Mouse (Mus musculus) MEL (cell line): ENCODE measurements around the gene Bcan. TPM values are rescaled to one million over a fixed set of nuclear protein-coding genes. Genes with fewer than 3 reads are reported as not detected.

Experiments used
- DNase-seq: peaks from one replicate; pipeline ENCODE4 v3.0.0; 2011; ENCODE audit warnings: low read depth, low spot score
- H3K27ac ChIP-seq: 2 replicates; pipeline ENCODE4 v1.5.1; 2012; ENCODE audit warnings: low read depth, mild to moderate bottlenecking, control low read depth, low read length, moderate library complexity; ENCODE audit not compliant: control insufficient read depth
- H3K27me3 ChIP-seq, 2 experiments: fragments of 150-350 bp in 1 of 2; sonication (generic) in 1 of 2; 2 replicates each; pipeline ENCODE4 v1.6.1; 2012; ENCODE audit warnings: low read length in 2 of 2, mild to moderate bottlenecking in 2 of 2, improper control_type of control experiment in 1 of 2, moderate library complexity in 1 of 2; ENCODE audit not compliant: insufficient read depth in 2 of 2, control insufficient read depth in 1 of 2
- H3K36me3 ChIP-seq, 2 experiments: 2 replicates each; pipeline ENCODE4 v1.6.1; 2012 to 2014; ENCODE audit warnings: low read length in 2 of 2, improper control_type of control experiment in 1 of 2, inconsistent platforms in 1 of 2, mild to moderate bottlenecking in 1 of 2; ENCODE audit not compliant: insufficient read depth in 2 of 2, control insufficient read depth in 1 of 2
- H3K4me1 ChIP-seq, 2 experiments: fragments of 150-350 bp in 1 of 2; sonication (generic) in 1 of 2; 2 replicates each; pipeline ENCODE4 v1.6.1; 2012; ENCODE audit warnings: low read length in 2 of 2, improper control_type of control experiment in 1 of 2, mild to moderate bottlenecking in 1 of 2; ENCODE audit not compliant: insufficient read depth in 2 of 2, control insufficient read depth in 1 of 2
- H3K4me3 ChIP-seq, 2 experiments: fragments of 150-350 bp in 1 of 2; sonication (generic) in 1 of 2; 2 replicates each; pipeline ENCODE4 v1.5.1; 2012; ENCODE audit warnings: low read depth in 2 of 2, low read length in 2 of 2, mild to moderate bottlenecking in 2 of 2, moderate library complexity in 2 of 2, control low read depth in 1 of 2, improper control_type of control experiment in 1 of 2; ENCODE audit not compliant: control insufficient read depth in 1 of 2, insufficient read depth in 1 of 2
- H3K79me2 ChIP-seq: 2 replicates; pipeline ENCODE4 v1.6.1; 2012; ENCODE audit warnings: mild to moderate bottlenecking, low read length, moderate library complexity; ENCODE audit not compliant: control insufficient read depth, poor library complexity, insufficient read depth
- H3K9ac ChIP-seq: 2 replicates; pipeline ENCODE4 v1.6.1; 2012; ENCODE audit warnings: low read depth, mild to moderate bottlenecking, control low read depth, low read length, moderate library complexity; ENCODE audit not compliant: control insufficient read depth, poor library complexity, severe bottlenecking
- H3K9me3 ChIP-seq: fragments of 150-350 bp; sonication (generic); replicated peaks from 2 replicates; pipeline ENCODE4 v1.6.1; 2012; ENCODE audit warnings: mild to moderate bottlenecking, low read length, improper control_type of control experiment, moderate library complexity; ENCODE audit not compliant: insufficient read depth
- BHLHE40 ChIP-seq: IDR thresholded peaks from 2 replicates; pipeline ENCODE4 v1.6.1; 2012; ENCODE audit warnings: low read depth, mild to moderate bottlenecking, inconsistent platforms, low read length, improper control_type of control experiment, borderline replicate concordance
- CHD2 ChIP-seq: IDR thresholded peaks from 2 replicates; pipeline ENCODE4 v1.6.1; 2011; ENCODE audit warnings: low read length, improper control_type of control experiment
- CTCF ChIP-seq, 3 experiments: IDR thresholded peaks in 2 of 3; conservative IDR thresholded peaks in 1 of 3; 2 replicates each; pipeline ENCODE4 v1.5.1; 2011 to 2012; ENCODE audit warnings: low read length in 3 of 3, low read depth in 2 of 3, mild to moderate bottlenecking in 2 of 3, improper control_type of control experiment in 1 of 3, inconsistent platforms in 1 of 3, mixed read lengths in 1 of 3, moderate library complexity in 1 of 3; ENCODE audit not compliant: control insufficient read depth in 1 of 3, insufficient read depth in 1 of 3, poor library complexity in 1 of 3, severe bottlenecking in 1 of 3
- E2F4 ChIP-seq: IDR thresholded peaks from 2 replicates; pipeline ENCODE4 v1.6.1; 2011; ENCODE audit warnings: low read depth, low read length, improper control_type of control experiment, borderline replicate concordance
- ELF1 ChIP-seq: IDR thresholded peaks from 2 replicates; pipeline ENCODE4 v1.6.1; 2014; ENCODE audit warnings: low read depth, mild to moderate bottlenecking, inconsistent platforms, low read length, improper control_type of control experiment, moderate library complexity
- ETS1 ChIP-seq: IDR thresholded peaks from 2 replicates; pipeline ENCODE4 v1.6.1; 2012; ENCODE audit warnings: low read depth, mild to moderate bottlenecking, inconsistent platforms, low read length, improper control_type of control experiment, moderate library complexity
- GABPA ChIP-seq: IDR thresholded peaks from 2 replicates; pipeline ENCODE4 v1.6.1; 2012; ENCODE audit warnings: low read depth, mild to moderate bottlenecking, inconsistent platforms, low read length, improper control_type of control experiment, moderate library complexity
- HCFC1 ChIP-seq: IDR thresholded peaks from 2 replicates; pipeline ENCODE4 v1.6.1; 2012; ENCODE audit warnings: low read depth, mild to moderate bottlenecking, inconsistent platforms, low read length, improper control_type of control experiment, moderate library complexity
- JUND ChIP-seq: IDR thresholded peaks from 2 replicates; pipeline ENCODE4 v1.6.1; 2011; ENCODE audit warnings: low read depth, mild to moderate bottlenecking, improper control_type of control experiment, low read length
- KAT2A ChIP-seq: conservative IDR thresholded peaks from 2 replicates; pipeline ENCODE4 v1.6.1; 2012; ENCODE audit warnings: low read depth, low read length, improper control_type of control experiment, inconsistent platforms
- MAX ChIP-seq: IDR thresholded peaks from 2 replicates; pipeline ENCODE4 v1.6.1; 2011; ENCODE audit warnings: low read length, improper control_type of control experiment
- MAZ ChIP-seq: IDR thresholded peaks from 2 replicates; pipeline ENCODE4 v1.6.1; 2012; ENCODE audit warnings: low read depth, mild to moderate bottlenecking, inconsistent platforms, low read length, improper control_type of control experiment
- MYB ChIP-seq: IDR thresholded peaks from 2 replicates; pipeline ENCODE4 v1.6.1; 2011; ENCODE audit warnings: mild to moderate bottlenecking, low read depth, low read length, improper control_type of control experiment
- POLR2A ChIP-seq, 2 experiments: IDR thresholded peaks; 2 replicates each; pipeline ENCODE4 v1.6.1; 2011 to 2012; ENCODE audit warnings: low read length in 2 of 2, mild to moderate bottlenecking in 2 of 2, control low read depth in 1 of 2, improper control_type of control experiment in 1 of 2, low read depth in 1 of 2, moderate library complexity in 1 of 2; ENCODE audit not compliant: control insufficient read depth in 1 of 2, insufficient read depth in 1 of 2, poor library complexity in 1 of 2
- RCOR1 ChIP-seq: IDR thresholded peaks from 2 replicates; pipeline ENCODE4 v1.6.1; 2012; ENCODE audit warnings: low read depth, mild to moderate bottlenecking, inconsistent platforms, low read length, improper control_type of control experiment
- SMC3 ChIP-seq: IDR thresholded peaks from 2 replicates; pipeline ENCODE4 v1.6.1; 2011; ENCODE audit warnings: low read depth, low read length, improper control_type of control experiment
- TAL1 ChIP-seq: IDR thresholded peaks from 2 replicates; pipeline ENCODE4 v1.6.1; 2012; ENCODE audit warnings: mild to moderate bottlenecking, inconsistent platforms, low read length, moderate library complexity, mixed read lengths
- TCF12 ChIP-seq: IDR thresholded peaks from 2 replicates; pipeline ENCODE4 v1.6.1; 2014; ENCODE audit warnings: low read depth, mild to moderate bottlenecking, inconsistent platforms, low read length, improper control_type of control experiment, moderate library complexity
- UBTF ChIP-seq: IDR thresholded peaks from 2 replicates; pipeline ENCODE4 v1.6.1; 2012; ENCODE audit warnings: low read depth, mild to moderate bottlenecking, inconsistent platforms, low read length, improper control_type of control experiment, moderate library complexity, borderline replicate concordance; ENCODE audit not compliant: insufficient read depth
- USF1 ChIP-seq: IDR thresholded peaks from 2 replicates; pipeline ENCODE4 v1.6.1; 2014; ENCODE audit warnings: low read depth, mild to moderate bottlenecking, inconsistent platforms, low read length, improper control_type of control experiment, moderate library complexity
- USF2 ChIP-seq, 2 experiments: IDR thresholded peaks; 2 replicates each; pipeline ENCODE4 v1.6.1; 2011 to 2012; ENCODE audit warnings: improper control_type of control experiment in 2 of 2, low read length in 2 of 2, borderline replicate concordance in 1 of 2, inconsistent platforms in 1 of 2, low read depth in 1 of 2, mild to moderate bottlenecking in 1 of 2; ENCODE audit not compliant: insufficient read depth in 1 of 2
- ZMIZ1 ChIP-seq: IDR thresholded peaks from 2 replicates; pipeline ENCODE4 v1.6.1; 2012; ENCODE audit warnings: low read depth, mild to moderate bottlenecking, inconsistent platforms, low read length, improper control_type of control experiment, moderate library complexity
- polyA plus RNA-seq, 2 experiments: library from polyadenylated mRNA; stranded (reverse) in 1 of 2; unstranded in 1 of 2; fragments of >175 nt in 1 of 2; fragments of >200 nt in 1 of 2; gene quantifications; 2 replicates each; pipeline versions ENCODE4 v1.2.1 to v1.2.4; 2012; ENCODE audit warnings: low replicate concordance in 2 of 2, low read depth in 1 of 2; ENCODE audit not compliant: insufficient read length in 2 of 2, insufficient read depth in 1 of 2, missing spikeins in 1 of 2
- total RNA-seq: library from RNA; depleted of rRNA; stranded (reverse); fragments of 300-350 nt; gene quantifications from 2 replicates; pipeline ENCODE4 v1.2.3, GENCODE M21; 2012

Bcan gene
- total and polyA plus RNA-seq, 3 experiments: not detected

GRCm38 (mm10) chr3:87982836-87983601, 17.0 kb downstream of the Bcan start:
- Histone ChIP-seq H3K9ac (no peak overlapping the region), H3K27ac (no peak overlapping the region), H3K27me3 (peaks cover 2 to 12% of the 10 kb centered on the region in 2 experiments; a peak in 3 of 4 replicates), H3K36me3 (no peaks in the 10 kb centered on the region), H3K9me3 (no peaks in the 10 kb centered on the region), H3K79me2 (no peaks in the 10 kb centered on the region), H3K4me3 (peak overlapping the region; percentile 9 to 38; a peak in 3 of 4 replicates), H3K4me1 (no peaks in the 10 kb centered on the region; a peak in 1 of 4 replicates)
- peak; percentile 23 for DNase-seq
- TF ChIP-seq E2F4 (no peak), MYB (no peak), USF2 (IDR thresholded peaks at IDR 0.05; ENCODE audit: borderline replicate concordance in 1 of 2, insufficient read depth in 1 of 2, low read depth in 1 of 2, low read length in 2 of 2) (no peak), ELF1 (no peak), CTCF (IDR thresholded peaks at IDR 0.05 in 2 of 3, conservative IDR thresholded peaks at IDR 0.05 in 1 of 3; ENCODE audit: control insufficient read depth in 1 of 3, insufficient read depth in 1 of 3, low read depth in 2 of 3, low read length in 3 of 3, poor library complexity in 1 of 3, severe bottlenecking in 1 of 3) (no peak), ETS1 (no peak), MAX (no peak), RCOR1 (no peak), TAL1 (no peak), SMC3 (no peak), BHLHE40 (no peak), ZMIZ1 (no peak), TCF12 (no peak), KAT2A (no peak)

DNA sequence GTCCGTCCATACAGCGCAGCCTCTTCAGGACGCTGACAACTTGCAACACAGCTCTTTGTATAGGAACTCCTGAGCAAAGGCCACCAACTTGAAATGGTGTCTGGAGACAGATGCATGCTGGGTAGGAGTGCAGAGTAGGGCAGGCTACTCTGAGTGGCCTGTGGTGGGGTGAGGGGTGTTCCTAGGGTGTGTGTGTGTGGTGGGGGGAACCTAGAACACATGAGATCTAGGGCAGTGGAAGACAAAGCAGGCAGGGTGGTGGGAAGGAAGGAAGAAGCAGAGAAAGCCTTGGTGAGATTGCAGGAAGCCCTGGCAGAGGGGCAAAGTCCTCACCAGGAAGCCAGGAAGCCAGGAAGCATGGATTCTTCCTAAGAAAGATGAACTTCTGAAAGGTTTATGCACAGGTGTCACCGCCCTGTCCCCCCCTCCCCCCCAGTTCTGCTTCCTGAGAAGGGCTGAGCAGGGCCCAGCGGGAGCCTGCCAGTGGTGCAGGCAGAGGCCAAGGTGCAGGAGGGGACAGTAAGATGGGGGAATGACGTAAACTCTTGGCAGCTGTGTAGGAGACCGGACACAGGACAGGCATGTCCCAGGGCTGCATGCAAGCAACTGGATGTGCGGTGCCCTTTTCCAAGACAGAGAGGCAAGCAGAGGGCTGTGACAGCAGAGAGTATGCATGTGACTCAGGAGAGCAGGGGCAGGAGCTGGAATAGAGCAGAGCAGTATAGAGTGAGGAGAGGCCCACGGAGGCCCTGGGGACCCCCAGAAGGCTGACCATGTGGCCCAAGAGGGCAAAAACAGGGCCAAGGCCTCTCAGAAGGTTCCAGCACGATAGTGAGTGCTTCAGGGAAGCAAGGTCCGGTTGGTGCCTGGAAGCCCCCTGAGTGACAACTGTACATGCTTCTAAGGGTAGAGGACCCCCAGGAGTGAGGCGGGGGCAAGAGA, 17.9 kb downstream of the Bcan start:
- Histone ChIP-seq H3K27ac (no peak overlapping the region), H3K36me3 (no peaks in the 10 kb centered on the region)
- no peak for TF ChIP-seq CHD2
- no peak for TF ChIP-seq JUND
- no peak for TF ChIP-seq CTCF (IDR thresholded peaks at IDR 0.05 in 2 of 3, conservative IDR thresholded peaks at IDR 0.05 in 1 of 3; ENCODE audit: control insufficient read depth in 1 of 3, insufficient read depth in 1 of 3, low read depth in 2 of 3, low read length in 3 of 3, poor library complexity in 1 of 3, severe bottlenecking in 1 of 3)
- no peak for TF ChIP-seq BHLHE40
- TF ChIP-seq MAZ: no peak
- TF ChIP-seq TAL1: no peak
- TF ChIP-seq GABPA: no peak
- no peak for TF ChIP-seq HCFC1
- no peak for TF ChIP-seq USF2 (IDR thresholded peaks at IDR 0.05; ENCODE audit: borderline replicate concordance in 1 of 2, insufficient read depth in 1 of 2, low read depth in 1 of 2, low read length in 2 of 2)
- no peak for TF ChIP-seq UBTF
- no peak for TF ChIP-seq USF1
- TF ChIP-seq ELF1: no peak
- TF ChIP-seq POLR2A (IDR thresholded peaks at IDR 0.05; ENCODE audit: control insufficient read depth in 1 of 2, insufficient read depth in 1 of 2, low read depth in 1 of 2, low read length in 2 of 2, poor library complexity in 1 of 2): no peak
- TF ChIP-seq ZMIZ1: no peak
- TF ChIP-seq, all 39 proteins: peak for 0

More for the DNA sequence above, 17.9 kb downstream of the Bcan start:
- no peaks in the 10 kb centered on the region for H3K4me1 ChIP-seq
- no peak for DNase-seq
- no peaks in the 10 kb centered on the region for H3K9me3 ChIP-seq
- H3K79me2 ChIP-seq: no peaks in the 10 kb centered on the region
- no peak overlapping the region for H3K4me3 ChIP-seq
- H3K27me3 ChIP-seq: peaks cover 5 to 12% of the 10 kb centered on the region in 2 experiments; a peak in 3 of 4 replicates
- no peak overlapping the region for H3K9ac ChIP-seq
